8 mouse cellular contexts compared by ENCODE assay signal in the genomic region with DNA sequence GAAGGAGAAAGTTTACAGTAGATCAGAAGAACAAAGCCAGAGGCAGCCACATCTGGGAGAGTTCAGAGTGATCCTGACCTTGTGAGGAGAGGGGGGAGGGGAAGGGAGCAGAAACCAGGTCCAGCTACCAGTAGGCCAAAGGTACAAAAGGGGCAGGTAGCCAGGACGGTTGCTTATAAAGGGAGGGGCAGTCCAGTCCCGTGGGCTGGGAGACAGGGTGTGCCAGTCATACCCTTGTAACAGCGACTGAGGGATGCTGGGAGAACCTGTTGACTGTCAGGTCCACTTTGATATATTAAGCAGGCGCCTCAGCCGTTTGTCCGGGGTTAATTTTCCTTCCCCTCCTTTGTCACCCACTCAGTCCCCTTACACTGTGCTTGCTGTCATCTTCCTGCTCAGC. TPM values are rescaled to one million over a fixed set of nuclear protein-coding genes. Genes with fewer than 3 reads are reported as not detected.
A peak's percentile ranks its signal among the peaks of the same experiment; 100 is the strongest.
DNase-seq lines count a peak whose midpoint lies in the region; ATAC-seq lines count a peak whose summit lies in the region.

No protein-coding gene starts in this region.

- H3K9ac ChIP-seq in embryonic facial prominence, embryonic 13.5 days: 0 out of 2 replicates have a peak overlapping the region, but pooled peaks have one; percentile 32
- peak overlapping the region; percentile 64 for H3K9ac ChIP-seq in liver, embryonic 15.5 days
- H3K9ac ChIP-seq in stomach, embryonic 16.5 days (ENCODE audit: low read length): peak overlapping the region; percentile 54

- peak; percentile 66 for DNase-seq in gastrocnemius, postnatal 25 days
- DNase-seq in gastrocnemius, adult 8-10 months (ENCODE audit: low spot score in 2 of 2): no peak
- DNase-seq in induced T-regulatory cell, adult 2 months (ENCODE audit: low read depth): peak; percentile 72
- no peak for DNase-seq in cerebellum, postnatal 14 days
- no peak for DNase-seq in cerebellum, adult 18-20 months

- no peaks in the 10 kb centered on the region for H3K27me3 ChIP-seq in embryonic facial prominence, embryonic 13.5 days
- H3K27me3 ChIP-seq in liver, embryonic 15.5 days: no peaks in the 10 kb centered on the region
- H3K27me3 ChIP-seq in stomach, embryonic 16.5 days (ENCODE audit: control insufficient read depth, insufficient read depth, low read length): no peaks in the 10 kb centered on the region

- H3K9me3 ChIP-seq in embryonic facial prominence, embryonic 13.5 days: no peaks in the 10 kb centered on the region
- H3K9me3 ChIP-seq in liver, embryonic 15.5 days (replicated peaks): no peaks in the 10 kb centered on the region
- H3K9me3 ChIP-seq in stomach, embryonic 16.5 days (replicated peaks; ENCODE audit: control insufficient read depth, low read length): no peaks in the 10 kb centered on the region

- H3K4me3 ChIP-seq in embryonic facial prominence, embryonic 13.5 days: no peak overlapping the region
- peak overlapping the region; percentile 49 for H3K4me3 ChIP-seq in liver, embryonic 15.5 days (replicated peaks)
- no peak overlapping the region for H3K4me3 ChIP-seq in stomach, embryonic 16.5 days (replicated peaks; ENCODE audit: low read length)

- peak overlapping the region; percentile 85 for H3K27ac ChIP-seq in embryonic facial prominence, embryonic 13.5 days
- peak overlapping the region; percentile 98 for H3K27ac ChIP-seq in liver, embryonic 15.5 days (replicated peaks)
- peak overlapping the region; percentile 99 for H3K27ac ChIP-seq in stomach, embryonic 16.5 days (ENCODE audit: low read length)

- H3K4me2 ChIP-seq in embryonic facial prominence, embryonic 13.5 days: 0 out of 2 replicates have a peak overlapping the region, but pooled peaks have one; percentile 20
- peak overlapping the region; percentile 75 for H3K4me2 ChIP-seq in liver, embryonic 15.5 days
- H3K4me2 ChIP-seq in stomach, embryonic 16.5 days (ENCODE audit: low read depth, low read length): peak overlapping the region; percentile 43

- ATAC-seq in embryonic facial prominence, embryonic 13.5 days (ENCODE audit: insufficient number of reproducible peaks, insufficient read depth, low FRiP score, low TSS enrichment, low read depth): no peak
- peak; percentile 63 for ATAC-seq in liver, embryonic 15.5 days (ENCODE audit: insufficient read depth)
- ATAC-seq in stomach, embryonic 16.5 days (ENCODE audit: insufficient read depth, low FRiP score): peak; percentile 68

- H3K4me1 ChIP-seq in embryonic facial prominence, embryonic 13.5 days: peaks cover 60% of the 10 kb centered on the region
- H3K4me1 ChIP-seq in liver, embryonic 15.5 days (replicated peaks): peaks cover 76% of the 10 kb centered on the region
- H3K4me1 ChIP-seq in stomach, embryonic 16.5 days (ENCODE audit: control insufficient read depth, insufficient read depth, low read length): peaks cover 53% of the 10 kb centered on the region

- peaks cover 24% of the 10 kb centered on the region for H3K36me3 ChIP-seq in embryonic facial prominence, embryonic 13.5 days
- H3K36me3 ChIP-seq in liver, embryonic 15.5 days (replicated peaks): peaks cover 21% of the 10 kb centered on the region
- H3K36me3 ChIP-seq in stomach, embryonic 16.5 days (ENCODE audit: control insufficient read depth, insufficient read depth, low read length): no peaks in the 10 kb centered on the region

- 18% methylated on average over 6 of the region's 6 CpGs for WGBS in embryonic facial prominence, embryonic 13.5 days
- 2% methylated on average over 6 of the region's 6 CpGs for WGBS in liver, embryonic 15.5 days (ENCODE audit: insufficient replicate concordance)
- 3% methylated on average over 6 of the region's 6 CpGs for WGBS in stomach, embryonic 16.5 days

RNA-seq across cellular contexts. Expression of a gene that starts 12.9 kb away (rescaled TPM):
- total RNA-seq in gastrocnemius, postnatal 25 days (2021): 10 to 100 TPM; 21.3 to 37.2 TPM
- 10 to 100 TPM; 13.8 to 23.4 (median 18.2) TPM for total RNA-seq in gastrocnemius, adult 8-10 months (2022)
- 1.7 and 1.9 TPM in 2 replicates for polyA plus RNA-seq in embryonic facial prominence, embryonic 13.5 days (2015; fragmentation: Nextera tagmentation; extraction: Ambion mirVana)
- polyA plus RNA-seq in liver, embryonic 15.5 days (2015; fragmentation: Nextera tagmentation; extraction: Ambion mirVana): 0.79 and 1.0 TPM in 2 replicates
- 13.3 and 20.5 TPM in 2 replicates for polyA plus RNA-seq in stomach, embryonic 16.5 days (2015; fragmentation: Nextera tagmentation; extraction: Ambion mirVana)

RNA-seq across cellular contexts. Expression of a gene that starts 16.2 kb away (rescaled TPM):
- total RNA-seq in gastrocnemius, postnatal 25 days (2021): 100 to 1,000 TPM; 111 to 133 TPM
- 100 to 1,000 TPM in 3 of 4 experiments, 10 to 100 TPM in 1; 95.7 to 113 (median 106) TPM for total RNA-seq in gastrocnemius, adult 8-10 months (2022)
- 45.4 and 47.7 TPM in 2 replicates for polyA plus RNA-seq in embryonic facial prominence, embryonic 13.5 days (2015; fragmentation: Nextera tagmentation; extraction: Ambion mirVana)
- 34.8 and 39.0 TPM in 2 replicates for polyA plus RNA-seq in liver, embryonic 15.5 days (2015; fragmentation: Nextera tagmentation; extraction: Ambion mirVana)
- 16.5 and 20.5 TPM in 2 replicates for polyA plus RNA-seq in stomach, embryonic 16.5 days (2015; fragmentation: Nextera tagmentation; extraction: Ambion mirVana)

RNA-seq across cellular contexts. Expression of a gene that starts 50.0 kb away (rescaled TPM):
- 10 to 100 TPM; 92.1 to 93.9 TPM for total RNA-seq in gastrocnemius, postnatal 25 days (2021)
- 100 to 1,000 TPM; 104 to 118 (median 108) TPM for total RNA-seq in gastrocnemius, adult 8-10 months (2022)
- polyA plus RNA-seq in embryonic facial prominence, embryonic 13.5 days (2015; fragmentation: Nextera tagmentation; extraction: Ambion mirVana): 88.3 and 88.5 TPM in 2 replicates
- 32.7 and 35.9 TPM in 2 replicates for polyA plus RNA-seq in liver, embryonic 15.5 days (2015; fragmentation: Nextera tagmentation; extraction: Ambion mirVana)
- polyA plus RNA-seq in stomach, embryonic 16.5 days (2015; fragmentation: Nextera tagmentation; extraction: Ambion mirVana): 70.3 and 73.0 TPM in 2 replicates

Comparison
In these comparisons a context has a peak if more than half of its experiments do, and no peak if none do; other contexts are left out.
1. DNase-seq: peak in gastrocnemius, postnatal 25 days (single experiment) and induced T-regulatory cell, adult 2 months (single experiment); none in gastrocnemius, adult 8-10 months (0 of 2), cerebellum, postnatal 14 days (0 of 2) and cerebellum, adult 18-20 months (0 of 2).
2. H3K4me2 ChIP-seq: peak in every context shown above with its lines; median percentile 75 in liver, embryonic 15.5 days; 43 in stomach, embryonic 16.5 days; 20 in embryonic facial prominence, embryonic 13.5 days.
3. Peak in every context shown above with its lines, with median percentiles within 50 percentile points of each other: H3K27ac ChIP-seq and H3K9ac ChIP-seq.